Mouse (Mus musculus): ENCODE results near the gene Fbxl14.

GRCm38 (mm10) chr6:119430508-119430907 lies 49.0 kb upstream of the Fbxl14 start:
- TF ChIP-seq CTCF (IDR thresholded peaks at IDR 0.05 in 2 of 3, conservative IDR thresholded peaks at IDR 0.05 in 1 of 3; ENCODE audit: control insufficient read depth in 1 of 3, insufficient read depth in 1 of 3, low read depth in 2 of 3, low read length in 3 of 3, poor library complexity in 1 of 3, severe bottlenecking in 1 of 3) (peak; percentile 64 to 97 (median 94)), SIN3A (IDR thresholded peaks at IDR 0.05; ENCODE audit: low read length) (no peak), KAT2A (conservative IDR thresholded peaks at IDR 0.05; ENCODE audit: low read depth, low read length) (no peak), HCFC1 (IDR thresholded peaks at IDR 0.05; ENCODE audit: low read depth, low read length) (no peak)

Measured in MEL (cell line).